Mouse (Mus musculus) neural tube, embryonic 14.5 days (tissue): ENCODE measurements at regions not wholly inside any gene's neighbourhood (a gene's known extent, or its start where the extent isn't known, plus 50 kb on each side); places are given as distances from the start of the nearest gene placed in this dataset.
"Not testable (repeated sequence)": the region's sequence is repeated elsewhere in the genome, so short reads cannot be mapped to it uniquely, and the experiment has no call there.

Experiments used
- ATAC-seq: fragments of 200-750 bp; cut with Nextera tagmentation; 2 replicates; pipeline ENCODE4 v1.8.0; 2017; ENCODE audit warnings: low read depth, mild to moderate bottlenecking, moderate TSS enrichment, moderate library complexity
- H3K27ac ChIP-seq: fragments of 300-500 bp; sonication (generic); 2 replicates; pipeline ENCODE4 v1.5.1; 2014; ENCODE audit warnings: low read depth, mild to moderate bottlenecking, control low read depth, low read length, moderate library complexity, mixed read lengths
- H3K27me3 ChIP-seq: fragments of 300-500 bp; sonication (generic); 2 replicates; pipeline ENCODE4 v1.6.1; 2014; ENCODE audit warnings: low read length; ENCODE audit not compliant: control insufficient read depth, insufficient read depth
- H3K36me3 ChIP-seq: fragments of 300-500 bp; sonication (generic); 2 replicates; pipeline ENCODE4 v1.6.1; 2014; ENCODE audit warnings: low read length, mixed read lengths; ENCODE audit not compliant: control insufficient read depth, insufficient read depth
- H3K4me1 ChIP-seq: fragments of 300-500 bp; sonication (generic); 2 replicates; pipeline ENCODE4 v1.6.1; 2014; ENCODE audit warnings: low read length; ENCODE audit not compliant: control insufficient read depth, insufficient read depth
- H3K4me2 ChIP-seq: fragments of 300-500 bp; sonication (generic); 2 replicates; pipeline ENCODE4 v1.6.1; 2014; ENCODE audit warnings: mild to moderate bottlenecking, low read depth, low read length, control low read depth
- H3K4me3 ChIP-seq: fragments of 300-500 bp; sonication (generic); 2 replicates; pipeline ENCODE4 v1.5.1; 2014; ENCODE audit warnings: low read depth, low read length, control low read depth, mixed read lengths
- H3K9ac ChIP-seq: fragments of 300-500 bp; sonication (generic); replicated peaks from 2 replicates; pipeline ENCODE4 v1.6.1; 2014; ENCODE audit warnings: low read depth, mild to moderate bottlenecking, control low read depth, low read length, mixed read lengths
- H3K9me3 ChIP-seq: fragments of 300-500 bp; sonication (generic); 2 replicates; pipeline ENCODE4 v1.6.1; 2016; ENCODE audit warnings: low read length; ENCODE audit not compliant: control insufficient read depth
- WGBS: fragments of 180-500 bp; shearing (Covaris S2); extraction: QIAGEN DNeasy Blood & Tissue Kit; methylation state at CpG from one replicate; pipeline ENCODE4 v1.1.7; 2014; 5-methylcytosine and 5-hydroxymethylcytosine counted together

DNA sequence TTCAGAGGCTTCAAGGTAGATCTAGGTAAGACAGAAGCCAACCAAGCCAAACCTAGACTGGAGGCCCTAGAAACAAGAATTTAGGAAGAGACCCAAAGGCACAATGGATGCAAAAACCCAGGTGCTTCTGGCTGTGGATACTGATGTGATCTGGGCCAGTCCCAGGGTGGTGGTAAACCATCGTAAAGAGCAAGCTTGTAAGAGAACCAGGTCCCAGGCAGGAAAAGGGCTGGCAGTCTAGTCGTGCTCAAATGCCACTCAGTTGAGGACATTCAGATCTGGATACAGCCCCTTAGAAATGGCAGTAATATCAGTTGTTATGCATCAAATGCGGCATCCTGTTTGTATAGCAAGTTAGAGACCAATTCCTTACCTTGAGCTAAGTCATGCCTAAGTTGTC is 175.5 kb upstream of the Pkdcc start:
- no peak overlapping the region for H3K27ac ChIP-seq

DNA sequence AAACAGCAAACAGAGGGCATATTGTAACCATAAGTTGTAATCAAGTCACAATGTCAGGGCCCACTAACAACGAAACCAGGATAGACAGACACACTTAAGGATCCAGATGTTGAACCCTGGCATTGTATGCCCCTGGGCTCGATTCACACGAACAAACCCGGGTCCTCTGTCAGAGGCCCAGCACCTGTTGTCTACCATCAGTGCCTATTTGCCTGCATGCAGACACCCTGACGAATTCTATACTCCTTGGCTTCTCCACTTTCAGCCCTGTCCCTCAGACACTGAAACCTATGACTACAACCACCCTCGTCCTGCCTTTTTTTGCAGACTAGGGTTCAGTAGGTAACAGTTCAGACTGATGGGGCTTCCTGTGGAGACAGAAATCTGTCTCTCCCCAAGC is 170.6 kb upstream of the Pkdcc start:
- Histone ChIP-seq H3K27me3 (no peaks in the 10 kb centered on the region), H3K4me1 (no peaks in the 10 kb centered on the region), H3K4me2 (no peak overlapping the region), H3K9ac (no peak overlapping the region), H3K27ac (no peak overlapping the region), H3K4me3 (no peak overlapping the region), H3K9me3 (no peaks in the 10 kb centered on the region), H3K36me3 (no peaks in the 10 kb centered on the region)
- 80% methylated on average over 6 of the region's 6 CpGs for WGBS
- no peak for ATAC-seq

More for the DNA sequence above, 175.5 kb upstream of the Pkdcc start:
- peaks cover 6% of the 10 kb centered on the region; the same call in 1 of the 2 replicates for H3K4me1 ChIP-seq
- H3K36me3 ChIP-seq = no peaks in the 10 kb centered on the region
- H3K9ac ChIP-seq = no peak overlapping the region
- H3K4me3 ChIP-seq = no peak overlapping the region
- no peak for ATAC-seq
- WGBS = 91% methylated on average over 3 of the region's 3 CpGs
- no peaks in the 10 kb centered on the region for H3K9me3 ChIP-seq
- no peak overlapping the region for H3K4me2 ChIP-seq
- no peaks in the 10 kb centered on the region for H3K27me3 ChIP-seq

DNA sequence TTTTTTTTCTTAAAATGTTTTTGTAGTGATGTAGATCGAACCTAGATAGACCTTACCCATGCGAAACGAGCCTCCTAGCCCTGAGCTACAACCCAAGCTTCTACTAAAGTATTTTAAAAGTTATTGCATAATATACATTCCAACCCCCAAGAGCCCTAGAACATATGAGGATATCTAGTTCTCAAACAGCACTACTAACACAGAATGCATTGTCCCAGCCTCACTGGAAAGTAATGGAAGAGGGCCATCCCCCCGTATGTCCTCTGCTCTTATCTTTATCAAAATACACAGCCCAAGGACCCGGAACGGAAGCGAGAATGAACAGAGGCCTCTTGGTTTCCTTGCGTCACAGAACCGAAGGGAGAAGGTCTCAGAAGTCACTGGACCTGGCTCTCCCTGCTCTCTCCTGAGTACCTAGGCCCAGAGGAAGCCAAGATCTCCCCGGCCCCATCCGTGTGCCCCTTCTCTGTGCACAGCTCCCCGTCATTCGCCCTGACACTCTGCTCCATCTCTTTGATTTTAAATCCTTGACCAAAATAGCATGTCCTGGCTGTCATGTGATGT is 165.0 kb upstream of the Pkdcc start:
- no peak for ATAC-seq
- Histone ChIP-seq H3K36me3 (no peaks in the 10 kb centered on the region), H3K9ac (no peak overlapping the region), H3K9me3 (no peaks in the 10 kb centered on the region), H3K4me1 (no peaks in the 10 kb centered on the region), H3K27ac (no peak overlapping the region), H3K27me3 (no peaks in the 10 kb centered on the region), H3K4me2 (no peak overlapping the region), H3K4me3 (no peak overlapping the region)
- WGBS = 87% methylated on average over 13 of the region's 13 CpGs

DNA sequence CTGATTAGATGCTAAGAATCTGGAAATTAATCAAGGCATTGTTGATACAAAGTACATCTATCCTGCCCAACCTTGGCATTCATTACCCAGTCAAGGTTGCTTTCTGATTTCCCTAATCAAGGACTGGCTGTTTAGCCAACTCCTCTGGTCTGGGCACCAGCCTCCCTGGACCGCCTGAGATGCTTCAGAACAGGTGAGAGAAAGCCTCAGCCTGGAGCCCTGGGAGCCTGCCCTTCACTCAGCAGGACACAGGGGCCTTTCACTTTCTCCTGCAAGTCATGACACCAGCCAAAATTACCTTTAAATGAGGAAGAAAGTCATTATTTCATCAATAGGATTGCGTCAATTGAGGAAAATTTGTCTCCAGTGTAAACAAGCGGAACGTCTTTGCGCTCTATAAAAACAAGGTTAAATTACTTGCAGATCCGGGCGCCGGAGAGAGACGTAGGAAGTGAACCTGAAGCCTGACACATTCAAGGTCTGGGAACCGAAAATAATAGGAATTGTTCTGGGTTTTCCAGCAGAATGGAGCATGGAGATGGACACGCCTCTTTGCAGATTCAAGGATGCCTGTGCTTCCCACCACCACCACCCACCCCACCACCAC is 164.4 kb upstream of the Pkdcc start:
- no peak for ATAC-seq
- 27% methylated on average over 11 of the region's 11 CpGs for WGBS
- Histone ChIP-seq H3K27me3 (no peaks in the 10 kb centered on the region), H3K4me3 (no peak overlapping the region), H3K36me3 (no peaks in the 10 kb centered on the region), H3K9ac (no peak overlapping the region), H3K9me3 (no peaks in the 10 kb centered on the region), H3K27ac (no peak overlapping the region), H3K4me1 (no peaks in the 10 kb centered on the region), H3K4me2 (no peak overlapping the region)

DNA sequence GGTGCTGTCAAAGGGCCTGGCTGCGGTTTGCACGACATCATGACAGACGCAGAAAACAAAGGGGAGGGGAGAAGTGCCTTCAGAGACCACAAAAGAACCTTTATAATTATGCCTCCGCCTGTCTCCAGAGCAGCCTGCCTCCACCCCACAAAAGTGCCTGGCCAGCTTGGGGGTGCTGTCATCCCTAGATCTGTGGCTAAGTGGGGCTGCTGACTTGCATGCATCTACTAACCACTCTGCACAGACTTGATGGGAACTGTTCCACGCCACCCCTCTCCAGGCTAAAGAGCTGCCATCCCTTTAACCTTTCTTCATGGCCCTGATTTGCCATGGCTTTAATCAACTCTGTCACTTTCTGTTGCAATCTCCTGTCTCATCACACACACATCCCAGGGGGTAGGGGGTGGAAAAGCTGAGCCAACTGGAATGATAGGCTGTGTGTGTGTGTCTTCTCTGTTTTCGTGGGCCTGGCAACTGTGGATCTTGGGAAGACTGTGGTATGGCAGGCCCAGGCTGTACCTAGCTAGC is 162.4 kb upstream of the Pkdcc start:
- H3K27me3 ChIP-seq = no peaks in the 10 kb centered on the region
- H3K9me3 ChIP-seq = no peaks in the 10 kb centered on the region
- no peak for ATAC-seq
- no peaks in the 10 kb centered on the region for H3K36me3 ChIP-seq
- no peak overlapping the region for H3K4me3 ChIP-seq
- 39% methylated on average over 6 of the region's 6 CpGs for WGBS
- no peak overlapping the region for H3K27ac ChIP-seq
- no peak overlapping the region for H3K4me2 ChIP-seq
- H3K9ac ChIP-seq = no peak overlapping the region
- no peaks in the 10 kb centered on the region for H3K4me1 ChIP-seq

GRCm38 (mm10) chr17:83057832-83058231 is 157.3 kb upstream of the Pkdcc start:
- 59% methylated on average over 3 of the region's 3 CpGs for WGBS
- H3K9ac ChIP-seq = no peak overlapping the region
- no peaks in the 10 kb centered on the region for H3K27me3 ChIP-seq
- no peak overlapping the region for H3K4me3 ChIP-seq
- no peak overlapping the region for H3K4me2 ChIP-seq
- H3K9me3 ChIP-seq = no peaks in the 10 kb centered on the region
- no peaks in the 10 kb centered on the region for H3K4me1 ChIP-seq
- no peak overlapping the region for H3K27ac ChIP-seq
- ATAC-seq = no peak
- H3K36me3 ChIP-seq = no peaks in the 10 kb centered on the region

DNA sequence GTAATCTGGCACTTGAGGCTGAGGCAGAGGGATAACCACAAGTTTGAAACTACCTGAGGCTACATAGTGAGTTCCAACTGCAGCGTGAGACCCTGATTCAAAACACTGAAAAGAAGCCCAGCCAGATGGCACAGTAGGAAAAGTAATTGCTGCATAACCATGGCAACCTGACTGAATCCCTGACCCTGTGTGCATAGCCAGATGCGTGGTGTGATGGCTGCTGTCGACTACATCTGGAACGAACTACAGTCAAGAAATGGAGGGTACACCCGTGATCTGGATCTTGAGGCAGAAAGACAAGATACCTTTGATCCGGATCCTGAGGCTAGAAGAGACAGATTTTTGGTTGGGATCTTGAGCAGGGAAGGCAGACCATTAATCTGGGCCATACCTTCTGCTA is 153.2 kb upstream of the Pkdcc start:
- ATAC-seq = no peak

GRCm38 (mm10) chr17:83063848-83064247 is 151.2 kb upstream of the Pkdcc start:
- no peak overlapping the region for H3K9ac ChIP-seq
- no peaks in the 10 kb centered on the region for H3K4me1 ChIP-seq
- no peak for ATAC-seq
- no peak overlapping the region for H3K4me3 ChIP-seq
- H3K27ac ChIP-seq = no peak overlapping the region
- 39% methylated on average over 4 of the region's 4 CpGs for WGBS
- no peaks in the 10 kb centered on the region for H3K9me3 ChIP-seq
- H3K36me3 ChIP-seq = no peaks in the 10 kb centered on the region
- no peak overlapping the region for H3K4me2 ChIP-seq
- no peaks in the 10 kb centered on the region for H3K27me3 ChIP-seq

More for the DNA sequence above, 153.2 kb upstream of the Pkdcc start:
- H3K9me3 ChIP-seq = no peaks in the 10 kb centered on the region
- no peaks in the 10 kb centered on the region for H3K4me1 ChIP-seq
- H3K27me3 ChIP-seq = no peaks in the 10 kb centered on the region
- H3K4me3 ChIP-seq = no peak overlapping the region
- no peak overlapping the region for H3K4me2 ChIP-seq
- 47% methylated on average over 6 of the region's 6 CpGs for WGBS
- no peaks in the 10 kb centered on the region for H3K36me3 ChIP-seq
- H3K9ac ChIP-seq = no peak overlapping the region
- no peak overlapping the region for H3K27ac ChIP-seq

- not testable (repeated sequence) for H3K27ac ChIP-seq, H3K36me3 ChIP-seq, H3K4me3 ChIP-seq, H3K9ac ChIP-seq, H3K27me3 ChIP-seq, ATAC-seq, H3K4me1 ChIP-seq, H3K9me3 ChIP-seq, H3K4me2 ChIP-seq
- 20% methylated on average over 8 of the region's 12 CpGs for WGBS
Measured at GRCm38 (mm10) chr17:83064376-83064775, 150.7 kb upstream of the Pkdcc start.
